Mouse (Mus musculus): Measurements from ENCODE around the gene Hist1h1d.

- TF ChIP-seq CTCF (IDR thresholded peaks at IDR 0.05; ENCODE audit: borderline replicate concordance, control insufficient read depth, extremely low read depth, insufficient read depth, low read length, poor library complexity), result no peak
- TF ChIP-seq POLR2A (IDR thresholded peaks at IDR 0.05; ENCODE audit: control insufficient read depth, extremely low read depth, insufficient read depth, low read length, poor library complexity), result no peak
These were observed 56.8 kb downstream of the Hist1h1d start for GRCm38 (mm10) chr13:23609844-23610243.

Data from thymus, adult 2 months (tissue).